Mouse (Mus musculus) liver, embryonic 14.5 days (tissue): ENCODE data around the gene Hist1h4k. TPM values are rescaled to one million over a fixed set of nuclear protein-coding genes. Genes with fewer than 3 reads are reported as not detected.

Experiments
- ATAC-seq: fragments of 200-750 bp; cut with Nextera tagmentation; 2 replicates; pipeline ENCODE4 v1.8.0; 2017; ENCODE audit warnings: moderate number of reproducible peaks, mild to moderate bottlenecking, moderate library complexity; ENCODE audit not compliant: insufficient read depth
- DNase-seq, 3 experiments: peaks; one replicate each; pipeline ENCODE4 v3.0.0-alpha.2; 2012 to 2013; ENCODE audit warnings: low read depth in 3 of 3, low spot score in 3 of 3
- H3K27ac ChIP-seq: fragments of 300-500 bp; sonication (generic); 2 replicates; pipeline ENCODE4 v1.5.1; 2014; ENCODE audit warnings: moderate library complexity, mild to moderate bottlenecking, control low read depth, inconsistent platforms
- H3K27me3 ChIP-seq: fragments of 300-500 bp; sonication (generic); 2 replicates; pipeline ENCODE4 v1.6.1; 2014; ENCODE audit warnings: mild to moderate bottlenecking, low read length, moderate library complexity; ENCODE audit not compliant: control insufficient read depth, insufficient read depth
- H3K36me3 ChIP-seq: fragments of 300-500 bp; sonication (generic); replicated peaks from 2 replicates; pipeline ENCODE4 v1.6.1; 2014; ENCODE audit warnings: low read depth; ENCODE audit not compliant: control insufficient read depth, insufficient read depth
- H3K4me1 ChIP-seq, 2 experiments: fragments of 200-500 bp in 1 of 2; fragments of 300-500 bp in 1 of 2; sonication (generic) in 1 of 2; replicated peaks; 2 replicates each; pipeline ENCODE4 v1.6.1; 2012 to 2014; ENCODE audit warnings: antibody characterized with exemption in 1 of 2, inconsistent platforms in 1 of 2, low read length in 1 of 2; ENCODE audit not compliant: control insufficient read depth in 2 of 2, insufficient read depth in 2 of 2
- H3K4me2 ChIP-seq: fragments of 300-500 bp; sonication (generic); 2 replicates; pipeline ENCODE4 v1.6.1; 2014; ENCODE audit warnings: low read depth, mild to moderate bottlenecking, control low read depth, moderate library complexity
- H3K4me3 ChIP-seq, 2 experiments: fragments of 200-500 bp in 1 of 2; fragments of 300-500 bp in 1 of 2; sonication (generic) in 1 of 2; 2 replicates each; pipeline ENCODE4 v1.5.1; 2012 to 2014; ENCODE audit warnings: low read depth in 2 of 2, low read length in 2 of 2, mild to moderate bottlenecking in 2 of 2, control low read depth in 1 of 2, inconsistent platforms in 1 of 2, moderate library complexity in 1 of 2; ENCODE audit not compliant: insufficient read depth in 1 of 2
- H3K9ac ChIP-seq: fragments of 300-500 bp; sonication (generic); replicated peaks from 2 replicates; pipeline ENCODE4 v1.6.1; 2014; ENCODE audit warnings: mild to moderate bottlenecking, control low read depth, moderate library complexity
- H3K9me3 ChIP-seq: fragments of 300-500 bp; sonication (generic); 2 replicates; pipeline ENCODE4 v1.6.1; 2016; ENCODE audit warnings: low read length, mixed read lengths; ENCODE audit not compliant: control insufficient read depth
- CTCF ChIP-seq: IDR thresholded peaks from 2 replicates; pipeline ENCODE4 v1.5.1; 2016; ENCODE audit warnings: antibody characterized with exemption, low read depth, control low read depth
- EP300 ChIP-seq: IDR thresholded peaks from 2 replicates; pipeline ENCODE4 v1.6.1; 2016; ENCODE audit warnings: antibody characterized with exemption, low read depth
- WGBS: fragments of 180-500 bp; shearing (Covaris S2); extraction: QIAGEN DNeasy Blood & Tissue Kit; methylation state at CpG from one replicate; pipeline ENCODE4 v1.1.7; 2014; ENCODE audit not compliant: insufficient replicate concordance; 5-methylcytosine and 5-hydroxymethylcytosine counted together
- polyA plus RNA-seq, 2 experiments: library from polyadenylated mRNA; depleted of rRNA in 1 of 2; stranded (reverse) in 1 of 2; unstranded in 1 of 2; fragments of >200 nt; fragmentation: Nextera tagmentation in 1 of 2; extraction: Ambion mirVana in 1 of 2; gene quantifications; 2 replicates each; pipeline versions ENCODE4 v1.2.1 to v1.2.3; 2012 to 2014

Hist1h4k gene
- polyA plus RNA-seq, 2 experiments: 5.5 to 32.8 TPM

GRCm38 (mm10) chr13:21733466-21733865, 16.8 kb downstream of the Hist1h4k start:
- Histone ChIP-seq H3K27me3 (no peaks in the 10 kb centered on the region), H3K27ac (peak overlapping the region; percentile 92), H3K9ac (peak overlapping the region; percentile 90), H3K4me2 (no peak overlapping the region; the same call in 1 of the 2 replicates), H3K4me3 (no peak overlapping the region), H3K4me1 (peaks cover 0 to 7% of the 10 kb centered on the region in 2 experiments; a peak in 3 of 4 replicates), H3K9me3 (no peaks in the 10 kb centered on the region), H3K36me3 (no peaks in the 10 kb centered on the region)
- WGBS: 77% methylated on average over 5 of the region's 5 CpGs
- DNase-seq (no peak), ATAC-seq (no peak)
- TF ChIP-seq EP300 (no peak), CTCF (peak; percentile 40)

GRCm38 (mm10) chr13:21729544-21729943, 20.8 kb downstream of the Hist1h4k start:
- no peaks in the 10 kb centered on the region for H3K9me3 ChIP-seq
- no peaks in the 10 kb centered on the region for H3K27me3 ChIP-seq
- DNase-seq: no peak
- no peak overlapping the region for H3K9ac ChIP-seq
- H3K27ac ChIP-seq: no peak overlapping the region
- H3K4me2 ChIP-seq: no peak overlapping the region
- no peaks in the 10 kb centered on the region for H3K36me3 ChIP-seq
- 69% methylated on average over 1 of the region's 1 CpGs for WGBS
- TF ChIP-seq CTCF (no peak), EP300 (no peak)
- peaks cover 0 to 7% of the 10 kb centered on the region in 2 experiments; a peak in 3 of 4 replicates for H3K4me1 ChIP-seq
- no peak overlapping the region for H3K4me3 ChIP-seq
- no peak for ATAC-seq

- Histone ChIP-seq H3K4me1 (no peaks in the 10 kb centered on the region; a peak in 2 of 4 replicates), H3K4me2 (no peak overlapping the region), H3K27me3 (no peaks in the 10 kb centered on the region), H3K36me3 (no peaks in the 10 kb centered on the region), H3K27ac (no peak overlapping the region), H3K4me3 (no peak overlapping the region), H3K9me3 (no peaks in the 10 kb centered on the region), H3K9ac (no peak overlapping the region)
- 31% methylated on average over 11 of the region's 11 CpGs for WGBS
- 0 out of 2 replicates have a peak, but pooled peaks have one; percentile 13 for TF ChIP-seq EP300
- TF ChIP-seq CTCF: no peak
- no peak for DNase-seq
- ATAC-seq: no peak
These were observed 22.2 kb downstream of the Hist1h4k start for GRCm38 (mm10) chr13:21727948-21728572.

- Histone ChIP-seq H3K9me3 (no peaks in the 10 kb centered on the region), H3K4me3 (peak overlapping the region; percentile 51 to 57; a peak in 3 of 4 replicates), H3K36me3 (no peaks in the 10 kb centered on the region), H3K27ac (peak overlapping the region; percentile 98), H3K9ac (peak overlapping the region; percentile 88), H3K4me2 (peak overlapping the region; percentile 80), H3K27me3 (no peaks in the 10 kb centered on the region), H3K4me1 (peaks cover 11 to 14% of the 10 kb centered on the region in 2 experiments)
- WGBS: 33% methylated on average over 5 of the region's 5 CpGs
- no peak for DNase-seq
- peak; percentile 34 for TF ChIP-seq CTCF
- TF ChIP-seq EP300: no peak
- no peak for ATAC-seq
These were observed 27.1 kb downstream of the Hist1h4k start for GRCm38 (mm10) chr13:21722993-21723836.

- Histone ChIP-seq H3K9ac (peak overlapping the region; percentile 88), H3K9me3 (no peaks in the 10 kb centered on the region), H3K4me1 (peaks cover 11 to 14% of the 10 kb centered on the region in 2 experiments), H3K27ac (peak overlapping the region; percentile 98), H3K36me3 (no peaks in the 10 kb centered on the region), H3K27me3 (no peaks in the 10 kb centered on the region), H3K4me3 (peak overlapping the region; percentile 51 to 57), H3K4me2 (peak overlapping the region; percentile 80)
- WGBS: 3% methylated on average over 11 of the region's 11 CpGs
- TF ChIP-seq CTCF (no peak), EP300 (no peak; the same call in 1 of the 2 replicates)
- DNase-seq (no peak), ATAC-seq (peak; percentile 25)
These were observed 27.9 kb downstream of the Hist1h4k start for GRCm38 (mm10) chr13:21722373-21722925.
